Mouse (Mus musculus) hematopoietic stem cell, adult 5-6 weeks (primary cell): ENCODE measurements around the gene Tnk2. TPM values are rescaled to one million over a fixed set of nuclear protein-coding genes. Genes with fewer than 3 reads are reported as not detected.

Experiments used
- ATAC-seq, 2 experiments: fragments of 125-278 bp in 1 of 2; replicated peaks in 1 of 2; 2 replicates each; pipeline ENCODE4 v1.8.0; 2016 to 2017; ENCODE audit warnings: inconsistent platforms in 2 of 2, mild to moderate bottlenecking in 2 of 2, moderate number of reproducible peaks in 2 of 2, low read depth in 1 of 2, moderate TSS enrichment in 1 of 2; ENCODE audit not compliant: low FRiP score in 2 of 2, poor library complexity in 2 of 2, severe bottlenecking in 2 of 2, insufficient read depth in 1 of 2, low TSS enrichment in 1 of 2
- total RNA-seq: library from RNA; stranded (forward); fragments of 172-1452, 232-1000 nt; gene quantifications from 2 replicates; pipeline ENCODE4 v1.2.3, GENCODE M21; 2017

The Tnk2 gene
- total RNA-seq, 1 experiment from 2014 or later: 5.7 TPM

DNA sequence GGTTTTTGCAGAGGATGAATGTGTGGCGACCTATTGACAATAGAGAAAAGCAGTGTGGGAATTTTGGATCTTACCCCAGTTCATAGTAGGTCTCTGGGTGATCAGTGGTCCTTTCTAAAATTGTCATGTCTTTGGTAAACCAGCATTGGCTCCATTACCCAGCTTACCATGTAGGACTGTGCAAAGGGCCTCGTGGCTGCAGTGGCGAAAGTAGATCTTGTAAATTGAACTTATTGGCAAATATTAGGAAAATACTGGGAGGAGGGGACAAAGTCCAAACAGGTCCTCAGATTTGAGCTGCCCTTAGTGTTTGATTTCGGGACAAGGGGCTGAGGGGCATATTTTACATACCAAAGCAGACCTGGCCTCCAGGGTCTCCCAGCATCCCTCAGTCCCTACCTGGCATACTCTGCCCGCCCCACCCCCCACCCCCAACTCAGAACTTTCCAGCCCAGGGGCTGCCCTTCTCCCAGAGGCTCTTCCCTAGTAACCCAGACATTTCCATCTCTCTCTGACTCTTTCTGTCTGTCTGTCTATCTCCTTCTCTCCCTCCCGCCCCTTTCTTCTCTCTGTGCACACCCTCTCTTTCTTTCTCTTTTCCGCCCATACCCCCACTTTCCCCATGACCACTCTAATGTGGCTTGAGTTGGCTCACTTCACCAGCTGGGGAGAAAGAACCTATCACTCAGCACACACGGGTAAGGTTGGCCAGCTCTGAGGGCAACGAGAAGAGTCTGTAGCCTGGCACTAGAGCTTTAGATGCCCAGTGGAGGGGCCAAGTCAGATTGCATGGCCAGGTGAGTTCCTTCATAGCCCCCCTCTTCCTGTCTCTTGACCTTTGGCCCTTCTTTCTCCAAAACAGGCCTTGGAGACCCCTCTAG, 23.2 kb downstream of the Tnk2 start:
- no peak for ATAC-seq

DNA sequence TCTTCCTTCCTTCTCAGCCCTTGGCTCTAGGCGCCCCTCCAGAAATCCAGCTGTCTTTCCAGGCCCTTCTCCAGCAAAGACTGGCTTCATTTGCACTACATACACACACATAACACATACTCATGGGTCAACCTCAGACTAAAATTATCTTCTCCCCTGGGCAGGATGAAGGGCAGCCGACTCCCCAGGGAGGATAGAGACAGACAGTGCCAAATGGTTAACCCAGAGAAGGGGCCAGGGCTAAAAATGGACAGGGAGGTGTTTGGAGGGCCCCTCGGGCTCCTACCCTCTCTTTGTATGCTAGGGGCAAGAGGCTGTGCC, 23.8 kb downstream of the Tnk2 start:
- no peak for ATAC-seq

- no peak for ATAC-seq
Observed at GRCm38 (mm10) chr16:32668030-32668429, 24.4 kb downstream of the Tnk2 start.

DNA sequence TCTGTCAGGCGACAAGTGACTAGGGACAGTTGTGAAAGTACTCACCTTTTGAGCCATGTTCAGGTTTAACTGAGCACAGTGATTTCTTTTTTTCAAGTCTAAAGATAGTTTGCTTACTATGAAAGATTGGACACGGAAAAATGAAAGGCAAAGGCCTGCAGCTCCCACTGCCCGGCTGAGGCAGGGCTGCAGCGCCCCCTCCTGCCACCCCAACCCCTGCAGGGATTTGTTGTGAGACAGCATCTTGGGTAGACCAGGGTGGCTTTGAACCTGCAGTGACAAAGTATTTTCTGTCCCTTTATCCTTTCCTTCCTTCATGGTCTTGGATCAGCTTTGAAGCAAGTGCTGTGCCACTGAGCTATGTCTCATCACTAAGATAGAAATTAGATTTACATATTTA, 24.8 kb downstream of the Tnk2 start:
- no peak for ATAC-seq

GRCm38 (mm10) chr16:32669243-32669642, 25.6 kb downstream of the Tnk2 start:
- ATAC-seq: no peak

GRCm38 (mm10) chr16:32670354-32671124, 26.9 kb downstream of the Tnk2 start:
- ATAC-seq: no peak

GRCm38 (mm10) chr16:32671206-32671887, 27.7 kb downstream of the Tnk2 start:
- ATAC-seq: no peak

DNA sequence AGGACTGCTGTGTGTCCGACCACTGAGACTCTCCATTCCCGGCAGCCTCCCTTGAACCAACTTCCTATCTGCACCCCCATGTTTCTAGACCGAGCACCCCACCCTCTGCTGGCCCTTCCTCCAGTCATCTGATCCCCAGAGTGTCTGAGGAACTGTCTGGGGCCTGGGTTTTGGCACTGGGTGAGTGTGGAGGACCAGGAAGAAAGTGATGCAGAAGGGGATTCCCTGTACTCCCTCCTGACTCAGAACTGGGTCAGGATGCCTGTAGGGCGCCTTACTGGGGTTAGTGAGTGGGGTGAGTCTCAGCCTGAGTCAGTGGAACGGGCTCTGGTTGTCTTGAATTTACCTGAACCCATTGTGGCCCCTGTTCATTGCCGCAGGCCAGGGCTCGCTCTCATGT, 28.6 kb downstream of the Tnk2 start:
- no peak for ATAC-seq

DNA sequence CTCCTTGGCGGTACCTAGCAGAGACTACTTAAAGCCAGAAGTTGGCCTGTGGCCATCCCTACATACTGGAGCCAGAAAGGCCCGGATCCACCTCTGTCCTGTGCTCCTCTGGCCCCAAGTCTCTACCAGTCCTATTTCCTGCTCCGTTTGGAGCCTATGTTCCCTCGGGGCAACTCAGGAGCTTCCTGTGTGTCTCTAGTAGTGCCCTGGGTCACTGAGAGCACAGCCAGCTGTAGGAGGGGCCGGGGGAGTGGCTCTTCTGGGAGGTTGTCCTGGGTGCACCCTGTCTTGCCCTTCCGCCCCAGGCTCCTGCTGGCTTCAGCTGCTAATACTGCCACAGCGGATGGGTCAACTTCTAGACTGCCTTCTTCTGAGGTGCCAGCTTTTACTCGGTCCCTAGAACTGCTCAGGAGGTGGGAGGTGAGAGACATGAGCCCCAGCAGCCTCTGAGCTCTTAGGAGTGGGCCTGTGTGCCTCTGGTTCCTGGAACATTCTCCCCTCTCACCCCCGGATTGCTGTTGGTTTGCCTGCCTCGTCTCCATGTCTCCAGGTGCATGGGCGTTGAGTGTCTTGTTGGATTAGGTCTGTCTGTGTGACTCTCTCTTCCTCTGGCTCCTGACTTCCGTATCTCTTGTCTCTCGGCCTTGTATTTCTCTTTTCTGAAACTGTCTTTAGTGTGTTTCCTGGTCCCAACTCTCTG, 29.3 kb downstream of the Tnk2 start:
- ATAC-seq: no peak

- ATAC-seq: no peak
Observed at GRCm38 (mm10) chr16:32674121-32674740, 30.6 kb downstream of the Tnk2 start.

DNA sequence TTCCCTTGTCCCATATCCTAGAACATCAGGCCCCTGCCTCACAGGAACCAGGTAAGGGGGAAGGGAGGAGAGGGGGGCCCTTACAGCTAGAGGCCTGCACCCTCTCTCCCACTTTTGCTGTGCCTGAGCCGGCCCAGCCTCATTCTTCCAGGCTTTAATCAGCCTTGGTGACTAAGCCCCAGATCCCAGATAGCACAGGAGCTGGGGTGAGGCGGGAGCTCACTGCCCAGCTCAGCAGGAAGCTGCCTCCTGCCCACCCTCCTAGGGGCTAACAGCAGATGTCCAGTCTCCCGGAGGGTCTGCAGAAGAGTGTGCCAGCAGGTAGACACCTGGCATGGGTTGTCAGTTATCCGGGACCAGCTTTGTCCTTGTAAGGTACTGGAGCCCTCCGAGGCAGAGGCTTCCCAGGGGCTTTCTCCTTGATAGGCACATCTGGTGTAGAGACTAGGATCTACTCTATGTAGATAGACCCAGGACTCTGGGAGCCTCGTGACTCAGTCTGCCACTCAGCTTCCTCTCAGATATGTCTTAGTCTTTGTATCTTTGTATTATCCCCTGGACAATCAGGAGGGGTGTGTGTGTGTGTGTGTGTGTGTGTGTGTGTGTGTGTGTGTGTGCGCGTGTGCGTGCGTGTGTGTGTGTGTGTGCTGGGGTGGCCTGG, 33.5 kb downstream of the Tnk2 start:
- ATAC-seq: no peak

DNA sequence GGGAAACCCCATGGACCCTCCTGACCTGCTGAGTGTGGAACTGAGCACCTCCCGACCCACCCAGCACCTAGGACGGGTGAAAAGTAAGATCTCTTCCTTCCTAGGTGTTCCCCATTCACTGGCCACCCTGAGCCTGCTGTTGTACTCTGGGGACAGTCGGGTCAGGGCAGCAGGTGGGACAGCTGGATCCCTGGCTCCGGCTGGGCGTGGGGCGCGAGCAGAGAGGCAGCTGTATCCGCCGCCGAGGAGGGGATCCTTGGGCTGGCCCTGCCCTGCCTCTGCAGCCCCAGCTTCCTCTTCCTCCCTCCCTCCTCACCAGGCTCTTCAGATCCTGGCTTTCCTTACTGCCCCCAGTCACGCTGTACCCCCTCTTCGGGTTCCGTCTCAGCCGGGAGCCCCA, 34.2 kb downstream of the Tnk2 start:
- ATAC-seq: no peak

- ATAC-seq: no peak
Observed at GRCm38 (mm10) chr16:32678812-32679211, 35.1 kb downstream of the Tnk2 start.

GRCm38 (mm10) chr16:32679976-32680375, 36.3 kb downstream of the Tnk2 start:
- ATAC-seq: no peak

GRCm38 (mm10) chr16:32680806-32681205, 37.1 kb downstream of the Tnk2 start:
- no peak for ATAC-seq

DNA sequence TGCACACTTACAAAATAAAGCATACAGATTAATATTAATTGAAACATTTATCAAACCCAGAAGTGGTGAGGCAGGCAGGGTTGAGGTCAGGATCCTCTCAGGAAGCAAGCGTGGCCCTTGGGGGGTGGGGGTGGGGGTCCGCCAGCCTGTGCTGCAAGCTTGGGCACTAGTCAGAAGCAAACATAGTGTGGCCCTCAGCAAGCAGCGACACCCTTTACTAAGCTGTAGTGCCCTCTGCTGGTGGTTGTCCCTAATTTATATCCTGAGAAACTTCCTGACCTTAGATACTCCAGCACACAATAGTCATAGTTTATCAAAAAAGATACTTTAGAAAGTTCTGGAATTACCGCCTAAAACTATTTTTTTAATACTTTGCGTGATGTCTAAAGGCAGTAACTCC, 38.5 kb downstream of the Tnk2 start:
- peak; percentile 56 to 85; a peak in 3 of 4 replicates for ATAC-seq

DNA sequence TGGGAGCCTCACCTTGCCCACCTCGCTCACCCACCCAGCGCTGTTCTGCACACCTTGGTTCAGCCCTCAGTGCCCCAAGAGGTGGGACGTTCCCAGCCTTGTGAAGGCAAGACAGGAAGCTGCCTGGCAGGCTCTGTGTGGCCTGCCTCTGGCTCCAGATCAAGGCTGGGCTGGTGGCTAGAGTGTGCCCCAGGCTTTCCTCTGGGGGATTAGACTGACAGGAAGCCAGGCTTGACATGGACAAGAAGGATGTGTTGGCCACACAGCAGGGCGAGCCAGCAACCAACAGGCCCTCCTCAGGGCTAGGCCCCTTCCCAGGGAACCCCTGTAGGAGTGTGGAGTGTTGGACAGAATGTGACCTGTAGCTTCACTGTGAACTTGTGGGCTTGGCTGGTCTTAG, 39.2 kb downstream of the Tnk2 start:
- peak in 1 of 2 experiments; percentile 23; a peak in 1 of 4 replicates for ATAC-seq
